Mouse (Mus musculus): ENCODE data around the gene Tmppe. TPM values are rescaled to one million over a fixed set of nuclear protein-coding genes. Genes with fewer than 3 reads are reported as not detected.
"Not testable (repeated sequence)": the region's sequence is repeated elsewhere in the genome, so short reads cannot be mapped to it uniquely, and the experiment has no call there.

Gene Tmppe
- 4.9 and 6.7 TPM in 2 replicates for polyA plus RNA-seq (2012; ENCODE audit: insufficient read depth, insufficient read length, missing spikeins)

DNA sequence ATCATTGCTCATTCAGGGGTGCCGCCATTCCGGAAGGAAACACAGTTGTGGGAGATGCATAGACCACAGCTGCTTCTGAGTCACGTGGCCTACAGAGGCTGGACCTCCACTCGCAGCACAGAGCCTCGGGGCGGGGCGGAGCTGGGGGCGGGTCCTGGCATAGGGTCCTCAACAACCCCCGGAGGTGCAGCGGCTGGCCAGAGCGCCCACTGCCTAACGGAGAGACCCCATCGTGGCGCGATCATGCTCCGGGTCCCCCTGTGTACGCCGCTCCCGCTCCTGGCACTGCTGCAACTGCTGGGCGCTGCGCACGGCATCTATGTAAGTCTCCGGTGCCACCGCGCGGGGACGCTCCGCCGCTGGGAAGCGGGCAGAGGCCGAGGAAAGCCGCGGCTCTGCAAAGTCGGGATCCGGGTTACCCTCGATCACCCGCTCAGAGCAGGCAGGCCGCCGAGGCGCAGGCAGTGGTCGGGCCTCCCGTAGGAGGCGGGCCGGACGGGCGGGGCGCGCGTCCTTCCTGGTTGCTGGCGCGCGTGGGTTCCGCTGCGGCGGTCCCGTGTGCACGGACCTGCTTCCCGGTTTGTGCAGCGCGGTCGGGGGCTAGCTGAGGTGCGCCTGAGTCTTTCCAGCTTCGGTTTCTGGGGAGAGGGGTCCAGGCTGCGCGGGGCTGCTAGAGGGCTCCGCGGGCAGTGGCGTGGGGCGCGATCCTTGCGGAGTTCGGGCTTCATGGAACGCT is at the start of gene Tmppe, which contains the start of gene Glb1:
Gene Tmppe, plus strand, starts transcription at position 157 of the 736 bp plus-strand sequence.
Gene Glb1, plus strand, starts transcription at position 128 of the 736 bp plus-strand sequence.
- Histone ChIP-seq H3K4me3 (ENCODE audit: insufficient read depth, low read length) (peak within 1 kb of the TSS; percentile 89), H3K27ac (ENCODE audit: insufficient read depth, low read depth, low read length) (peak within 1 kb of the TSS; percentile 91), H3K4me1 (ENCODE audit: control insufficient read depth, insufficient read depth, low read length) (peaks cover 5% of the 10 kb centered on the region)
- TF ChIP-seq POLR2A (IDR thresholded peaks at IDR 0.05; ENCODE audit: borderline replicate concordance, low read depth, low read length) (no peak), CTCF (IDR thresholded peaks at IDR 0.05; ENCODE audit: low read depth, low read length) (no peak)

DNA sequence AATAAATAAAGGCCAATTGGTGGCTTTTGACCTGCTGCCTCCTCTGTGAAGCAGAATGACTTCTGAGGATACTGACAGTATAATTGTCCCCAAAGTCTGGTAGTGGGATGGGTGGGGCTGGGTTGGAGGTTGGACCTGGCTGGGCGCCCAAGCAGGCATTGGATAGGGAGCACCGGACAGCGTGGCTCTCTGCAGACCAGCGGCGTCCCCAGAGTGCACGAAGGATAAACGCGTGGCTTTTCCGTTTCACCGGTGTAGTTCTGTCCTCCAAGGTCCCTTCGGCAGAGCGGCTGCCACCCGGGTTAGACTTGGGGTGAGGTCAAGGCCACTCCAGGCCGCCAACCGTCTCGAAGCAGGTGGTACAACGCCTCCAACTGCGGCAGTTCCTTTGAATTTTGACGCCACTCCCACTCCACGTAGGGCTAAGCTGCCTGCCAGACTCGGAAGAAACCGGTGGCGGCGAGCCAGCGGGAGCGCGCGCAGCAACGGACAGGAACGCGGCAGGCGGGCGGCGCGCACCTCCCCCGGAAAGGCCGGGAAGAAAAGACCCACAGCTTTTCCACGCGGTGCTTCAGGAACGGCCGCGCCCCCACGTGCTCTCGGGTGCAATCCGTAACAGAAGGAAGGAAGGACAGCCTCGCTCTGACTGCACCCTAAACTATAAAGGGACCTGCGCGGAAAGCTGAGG is 33.0 kb upstream of the Tmppe start:
- Histone ChIP-seq H3K4me3 (ENCODE audit: insufficient read depth, low read length) (peak overlapping the region; percentile 58), H3K27ac (ENCODE audit: insufficient read depth, low read depth, low read length) (no peak overlapping the region)

DNA sequence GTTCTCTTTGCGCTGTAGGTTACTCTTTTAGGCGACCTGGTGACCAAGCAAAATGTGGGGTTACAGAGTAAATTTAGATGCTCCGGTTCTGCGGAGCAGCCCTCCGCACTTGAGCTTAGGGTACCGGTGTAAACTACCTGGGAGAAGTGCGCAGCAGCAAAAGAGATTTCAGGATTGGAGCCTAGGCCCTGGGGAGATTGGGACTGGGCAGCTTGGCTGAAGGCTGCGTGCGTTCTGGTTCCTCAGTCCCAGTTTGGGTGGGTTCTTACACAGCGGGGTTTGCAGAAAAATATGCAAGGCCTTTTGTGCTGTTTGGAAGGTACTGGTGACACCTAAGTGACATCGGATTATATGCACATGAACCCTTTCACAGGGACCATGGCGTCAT is 32.4 kb upstream of the Tmppe start:
- peak overlapping the region; percentile 58 for H3K4me3 ChIP-seq (ENCODE audit: insufficient read depth, low read length)
- TF ChIP-seq POLR2A (IDR thresholded peaks at IDR 0.05; ENCODE audit: borderline replicate concordance, low read depth, low read length) (no peak), CTCF (IDR thresholded peaks at IDR 0.05; ENCODE audit: low read depth, low read length) (no peak)
- no peak overlapping the region for H3K27ac ChIP-seq (ENCODE audit: insufficient read depth, low read depth, low read length)
- H3K4me1 ChIP-seq (ENCODE audit: control insufficient read depth, insufficient read depth, low read length): 0 out of 2 replicates have a peak, but pooled peaks cover 3% of the 10 kb centered on the region

More for the DNA sequence above, 33.0 kb upstream of the Tmppe start:
- H3K4me1 ChIP-seq (ENCODE audit: control insufficient read depth, insufficient read depth, low read length): 0 out of 2 replicates have a peak, but pooled peaks cover 3% of the 10 kb centered on the region
- no peak for TF ChIP-seq POLR2A (IDR thresholded peaks at IDR 0.05; ENCODE audit: borderline replicate concordance, low read depth, low read length)
- no peak for TF ChIP-seq CTCF (IDR thresholded peaks at IDR 0.05; ENCODE audit: low read depth, low read length)

DNA sequence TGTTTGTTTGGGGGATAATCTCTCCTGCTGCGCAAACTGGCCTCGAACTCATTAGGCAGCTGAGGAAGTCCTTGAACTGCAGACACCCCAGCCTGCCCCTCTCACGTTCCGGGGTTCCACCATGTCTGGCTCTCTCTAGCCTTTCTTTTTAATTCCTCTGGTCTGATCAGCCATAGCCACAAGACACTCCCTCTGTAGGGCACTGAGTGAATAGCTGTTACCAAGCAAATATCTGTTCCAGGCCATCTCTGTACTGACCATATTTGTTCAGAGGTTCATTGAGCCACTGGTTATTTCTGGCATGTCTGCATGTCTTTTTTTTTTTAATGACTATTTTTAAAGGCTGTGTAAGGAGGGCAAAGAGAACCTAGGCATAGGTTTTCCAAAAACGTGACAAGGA is 31.5 kb upstream of the Tmppe start:
- H3K27ac ChIP-seq (ENCODE audit: insufficient read depth, low read depth, low read length); H3K4me1 ChIP-seq (ENCODE audit: control insufficient read depth, insufficient read depth, low read length); H3K4me3 ChIP-seq (ENCODE audit: insufficient read depth, low read length): not testable (repeated sequence)

DNA sequence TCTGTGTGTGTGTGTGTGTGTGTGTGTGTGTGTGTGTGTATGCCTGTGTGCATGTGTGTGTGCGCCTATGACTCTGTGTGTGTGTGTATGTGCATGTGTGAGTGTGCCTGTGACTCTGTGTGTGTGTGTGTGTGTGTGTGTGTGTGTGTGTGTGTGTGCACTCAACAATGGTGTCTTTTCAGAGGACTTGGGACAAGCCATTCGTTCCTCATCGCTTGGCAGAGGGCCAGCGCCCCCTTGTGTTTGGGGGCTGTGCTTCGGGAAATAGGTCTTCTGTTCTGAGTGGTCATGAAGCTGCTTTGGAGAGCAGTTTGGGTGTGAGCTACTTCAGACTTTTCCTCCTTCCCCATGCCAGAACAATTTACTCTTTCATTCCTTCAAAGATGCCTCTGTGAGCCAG is 29.2 kb upstream of the Tmppe start:
- not testable (repeated sequence) for H3K4me3 ChIP-seq (ENCODE audit: insufficient read depth, low read length); H3K4me1 ChIP-seq (ENCODE audit: control insufficient read depth, insufficient read depth, low read length); H3K27ac ChIP-seq (ENCODE audit: insufficient read depth, low read depth, low read length)

- H3K4me1 ChIP-seq (ENCODE audit: control insufficient read depth, insufficient read depth, low read length): no peaks in the 10 kb centered on the region
- TF ChIP-seq POLR2A (IDR thresholded peaks at IDR 0.05; ENCODE audit: borderline replicate concordance, low read depth, low read length) (no peak), CTCF (IDR thresholded peaks at IDR 0.05; ENCODE audit: low read depth, low read length) (no peak)
These were observed 25.5 kb upstream of the Tmppe start for GRCm38 (mm10) chr9:114375276-114375962.

GRCm38 (mm10) chr9:114377168-114377567 is 23.7 kb upstream of the Tmppe start:
- H3K4me1 ChIP-seq (ENCODE audit: control insufficient read depth, insufficient read depth, low read length): no peaks in the 10 kb centered on the region
- TF ChIP-seq CTCF (IDR thresholded peaks at IDR 0.05; ENCODE audit: low read depth, low read length) (no peak), POLR2A (IDR thresholded peaks at IDR 0.05; ENCODE audit: borderline replicate concordance, low read depth, low read length) (no peak)
- no peak overlapping the region for H3K4me3 ChIP-seq (ENCODE audit: insufficient read depth, low read length)
- no peak overlapping the region for H3K27ac ChIP-seq (ENCODE audit: insufficient read depth, low read depth, low read length)

More at GRCm38 (mm10) chr9:114375276-114375962, 25.5 kb upstream of the Tmppe start:
- Histone ChIP-seq H3K27ac (ENCODE audit: insufficient read depth, low read depth, low read length) (no peak overlapping the region), H3K4me3 (ENCODE audit: insufficient read depth, low read length) (no peak overlapping the region)

DNA sequence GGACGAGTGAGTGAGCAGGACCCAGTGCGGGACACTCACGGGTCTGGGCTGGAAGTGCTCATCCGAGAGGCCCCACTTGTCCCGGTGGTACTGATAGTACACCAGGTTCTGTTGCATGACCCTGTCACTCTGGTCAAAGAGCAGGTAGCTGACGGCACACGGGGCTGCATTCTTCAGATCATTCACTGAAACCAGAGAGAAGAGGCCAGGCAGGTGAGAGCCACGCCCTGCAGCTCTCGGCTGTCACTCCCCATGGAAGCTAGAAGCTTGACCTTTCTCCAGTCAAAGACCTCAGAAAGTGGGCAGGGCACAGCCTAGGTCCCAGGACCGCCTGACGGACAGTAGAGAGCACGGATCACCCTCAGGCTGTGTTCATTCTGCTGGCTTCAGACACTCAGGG is 21.0 kb upstream of the Tmppe start:
- Histone ChIP-seq H3K27ac (ENCODE audit: insufficient read depth, low read depth, low read length) (no peak overlapping the region), H3K4me1 (ENCODE audit: control insufficient read depth, insufficient read depth, low read length) (no peaks in the 10 kb centered on the region), H3K4me3 (ENCODE audit: insufficient read depth, low read length) (no peak overlapping the region)
- TF ChIP-seq CTCF (IDR thresholded peaks at IDR 0.05; ENCODE audit: low read depth, low read length) (no peak), POLR2A (IDR thresholded peaks at IDR 0.05; ENCODE audit: borderline replicate concordance, low read depth, low read length) (no peak)

GRCm38 (mm10) chr9:114380881-114381733 is 19.8 kb upstream of the Tmppe start:
- TF ChIP-seq POLR2A (IDR thresholded peaks at IDR 0.05; ENCODE audit: borderline replicate concordance, low read depth, low read length) (no peak), CTCF (IDR thresholded peaks at IDR 0.05; ENCODE audit: low read depth, low read length) (peak; percentile 25; the same call in 1 of the 2 replicates)
- H3K4me1 ChIP-seq (ENCODE audit: control insufficient read depth, insufficient read depth, low read length): 0 out of 2 replicates have a peak, but pooled peaks cover 6% of the 10 kb centered on the region
- H3K4me3 ChIP-seq (ENCODE audit: insufficient read depth, low read length): no peak overlapping the region
- H3K27ac ChIP-seq (ENCODE audit: insufficient read depth, low read depth, low read length): no peak overlapping the region
